ENCODE assay signal across 32 mouse cellular contexts in genomic region chr3:66705766-66706165, GRCm38 (mm10).
"Had no signal": no experiment of that assay in that cellular context is flagged by ENCODE, and none has a peak within 500 bp of the region (broad histone marks: within the 10 kb centered on the region; RNA-seq: fewer than 3 reads in every experiment).

No protein-coding gene starts in this region.

- H3K27me3 ChIP-seq: limb, embryonic 12.5 days; limb, embryonic 13.5 days; limb, embryonic 15.5 days; liver, embryonic 12.5 days; liver, embryonic 13.5 days; liver, embryonic 15.5 days; lung, embryonic 15.5 days; midbrain, embryonic 12.5 days; midbrain, embryonic 13.5 days; midbrain, embryonic 15.5 days; neural tube, embryonic 12.5 days had no signal

- H3K27ac ChIP-seq: left cerebral cortex, adult 2 months; limb, embryonic 12.5 days; limb, embryonic 13.5 days; limb, embryonic 15.5 days; liver, embryonic 12.5 days; liver, embryonic 13.5 days; liver, embryonic 14.5 days; liver, embryonic 15.5 days; lung, embryonic 15.5 days; macrophage; midbrain, embryonic 10.5 days; midbrain, embryonic 12.5 days; midbrain, embryonic 13.5 days; midbrain, embryonic 15.5 days; neural tube, embryonic 12.5 days had no signal

- H3K4me1 ChIP-seq: limb, embryonic 12.5 days; limb, embryonic 15.5 days; liver, embryonic 12.5 days; liver, embryonic 13.5 days; liver, embryonic 15.5 days; lung, embryonic 15.5 days; megakaryocyte, embryonic 14.5 days; midbrain, embryonic 10.5 days; midbrain, embryonic 12.5 days; midbrain, embryonic 13.5 days; midbrain, embryonic 15.5 days; neural tube, embryonic 12.5 days had no signal

- H3K4me3 ChIP-seq: left cerebral cortex, adult 2 months; limb, embryonic 12.5 days; limb, embryonic 13.5 days; limb, embryonic 15.5 days; liver, embryonic 12.5 days; liver, embryonic 13.5 days; liver, embryonic 15.5 days; lung, embryonic 15.5 days; megakaryocyte, embryonic 14.5 days; midbrain, embryonic 10.5 days; midbrain, embryonic 12.5 days; midbrain, embryonic 13.5 days; midbrain, embryonic 15.5 days; myocyte; neural tube, embryonic 12.5 days had no signal

- DNase-seq: left cerebral cortex, postnatal 4 days; liver; liver, embryonic 13.5 days; liver, postnatal 0 days; lung, adult 18-20 months; lung, adult 2 months; lung, embryonic 14.5 days; lung, postnatal 10 days; lung, postnatal 14 days; lung, postnatal 36 days; lung, postnatal 4 days; midbrain, embryonic 14.5 days had no signal

- H3K4me2 ChIP-seq: limb, embryonic 12.5 days; limb, embryonic 13.5 days; limb, embryonic 15.5 days; liver, embryonic 11.5 days; liver, embryonic 12.5 days; liver, embryonic 13.5 days; liver, embryonic 15.5 days; lung, embryonic 14.5 days; lung, embryonic 15.5 days; midbrain, embryonic 11.5 days; midbrain, embryonic 12.5 days; midbrain, embryonic 13.5 days; midbrain, embryonic 15.5 days; neural tube, embryonic 12.5 days had no signal

- H3K9ac ChIP-seq: limb, embryonic 12.5 days; limb, embryonic 13.5 days; limb, embryonic 15.5 days; liver, embryonic 12.5 days; liver, embryonic 13.5 days; liver, embryonic 14.5 days; liver, embryonic 15.5 days; liver, postnatal 0 days; lung, embryonic 14.5 days; lung, embryonic 15.5 days; midbrain, embryonic 12.5 days; midbrain, embryonic 13.5 days; midbrain, embryonic 15.5 days; neural tube, embryonic 12.5 days had no signal

- H3K9me3 ChIP-seq: limb, embryonic 12.5 days; limb, embryonic 13.5 days; limb, embryonic 15.5 days; liver, embryonic 12.5 days; liver, embryonic 13.5 days; liver, embryonic 15.5 days; lung, embryonic 15.5 days; midbrain, embryonic 10.5 days; midbrain, embryonic 12.5 days; midbrain, embryonic 13.5 days; midbrain, embryonic 15.5 days; neural tube, embryonic 12.5 days had no signal

- ATAC-seq: liver, embryonic 12.5 days; liver, postnatal 0 days; lung, postnatal 0 days; midbrain, embryonic 13.5 days; midbrain, embryonic 15.5 days; midbrain, embryonic 16.5 days had no signal

- H3K36me3 ChIP-seq: limb, embryonic 12.5 days; limb, embryonic 13.5 days; limb, embryonic 15.5 days; liver, embryonic 12.5 days; liver, embryonic 13.5 days; liver, embryonic 15.5 days; lung, embryonic 15.5 days; midbrain, embryonic 10.5 days; midbrain, embryonic 12.5 days; midbrain, embryonic 13.5 days; midbrain, embryonic 15.5 days; neural tube, embryonic 12.5 days had no signal
